Mouse (Mus musculus): ENCODE measurements at regions not wholly inside any gene's neighbourhood (a gene's known extent, or its start where the extent isn't known, plus 50 kb on each side); places are given as distances from the start of the nearest gene placed in this dataset.
A peak's percentile ranks its signal among the peaks of the same experiment; 100 is the strongest.

GRCm38 (mm10) chr15:56436131-56436530 is 1041.3 kb downstream of the Slc22a22 start:
- no peak for DNase-seq (ENCODE audit: low spot score)

- no peak for DNase-seq (ENCODE audit: low spot score)
Observed at GRCm38 (mm10) chr15:56425986-56426385, 1051.4 kb downstream of the Slc22a22 start.

GRCm38 (mm10) chr15:56420681-56421080 is 1056.7 kb downstream of the Slc22a22 start:
- no peak for DNase-seq (ENCODE audit: low spot score)

GRCm38 (mm10) chr15:56391982-56392381 is 1085.4 kb downstream of the Slc22a22 start:
- no peak for DNase-seq (ENCODE audit: low spot score)

GRCm38 (mm10) chr15:56378511-56378910 is 1098.9 kb downstream of the Slc22a22 start:
- no peak for DNase-seq (ENCODE audit: low spot score)

- no peak for DNase-seq (ENCODE audit: low spot score)
Observed at GRCm38 (mm10) chr15:56350903-56351302, 1126.5 kb downstream of the Slc22a22 start.

GRCm38 (mm10) chr15:56346111-56346510 is 1131.3 kb downstream of the Slc22a22 start:
- no peak for DNase-seq (ENCODE audit: low spot score)

GRCm38 (mm10) chr15:56344973-56345372 is 1132.5 kb downstream of the Slc22a22 start:
- DNase-seq (ENCODE audit: low spot score) = no peak

GRCm38 (mm10) chr15:56344304-56344932 is 1133.0 kb downstream of the Slc22a22 start:
- DNase-seq (ENCODE audit: low spot score) = no peak

GRCm38 (mm10) chr15:56337879-56338278 is 1139.5 kb downstream of the Slc22a22 start:
- no peak for DNase-seq (ENCODE audit: low spot score)

GRCm38 (mm10) chr15:56336449-56336848 is 1141.0 kb downstream of the Slc22a22 start:
- DNase-seq (ENCODE audit: low spot score) = peak; percentile 30

GRCm38 (mm10) chr15:56335011-56335410 is 1142.4 kb downstream of the Slc22a22 start:
- DNase-seq (ENCODE audit: low spot score) = no peak

GRCm38 (mm10) chr15:56320501-56320900 is 1156.9 kb downstream of the Slc22a22 start:
- DNase-seq (ENCODE audit: low spot score) = no peak

GRCm38 (mm10) chr15:56294910-56295438 is 1182.5 kb downstream of the Slc22a22 start:
- no peak for DNase-seq (ENCODE audit: low spot score)

- DNase-seq (ENCODE audit: low spot score) = no peak
Observed at GRCm38 (mm10) chr15:56278622-56279301, 1198.7 kb downstream of the Slc22a22 start.

- no peak for DNase-seq (ENCODE audit: low spot score)
Observed at GRCm38 (mm10) chr15:56278006-56278405, 1199.4 kb downstream of the Slc22a22 start.

GRCm38 (mm10) chr15:56248731-56249130 is 1228.7 kb downstream of the Slc22a22 start:
- DNase-seq (ENCODE audit: low spot score) = no peak

- no peak for DNase-seq (ENCODE audit: low spot score)
Observed at GRCm38 (mm10) chr15:56244004-56244735, 1233.3 kb downstream of the Slc22a22 start.

GRCm38 (mm10) chr15:56202552-56202951 is 1274.9 kb downstream of the Slc22a22 start:
- DNase-seq (ENCODE audit: low spot score) = no peak

- DNase-seq (ENCODE audit: low spot score) = no peak
Observed at GRCm38 (mm10) chr15:56199336-56199735, 1278.1 kb downstream of the Slc22a22 start.

GRCm38 (mm10) chr15:56197425-56198201 is 1279.8 kb downstream of the Slc22a22 start:
- DNase-seq (ENCODE audit: low spot score) = no peak

- no peak for DNase-seq (ENCODE audit: low spot score)
Observed at GRCm38 (mm10) chr15:56166236-56166635, 1311.2 kb downstream of the Slc22a22 start.

Data from urinary bladder, adult 2 months (tissue).